Mouse (Mus musculus) CH12.LX (cell line): ENCODE measurements around the gene Irgc1.
"Not testable (repeated sequence)": the region's sequence is repeated elsewhere in the genome, so short reads cannot be mapped to it uniquely, and the experiment has no call there.

Source experiments
- CHD2 ChIP-seq: IDR thresholded peaks from 2 replicates; pipeline ENCODE4 v1.6.1; 2011; ENCODE audit warnings: low read length, improper control_type of control experiment
- KAT2A ChIP-seq: IDR thresholded peaks from 2 replicates; pipeline ENCODE4 v1.6.1; 2012; ENCODE audit warnings: low read length, improper control_type of control experiment, inconsistent platforms; ENCODE audit not compliant: insufficient replicate concordance
- MAFK ChIP-seq: IDR thresholded peaks from 2 replicates; pipeline ENCODE4 v1.6.1; 2011; ENCODE audit warnings: low read length, improper control_type of control experiment; ENCODE audit not compliant: insufficient replicate concordance
- NELFE ChIP-seq: IDR thresholded peaks from 2 replicates; pipeline ENCODE4 v1.6.1; 2011; ENCODE audit warnings: low read depth, low read length, improper control_type of control experiment
- POLR2A ChIP-seq: IDR thresholded peaks from 2 replicates; pipeline ENCODE4 v1.6.1; 2011; ENCODE audit warnings: low read depth, mild to moderate bottlenecking, improper control_type of control experiment, low read length
- RCOR1 ChIP-seq: conservative IDR thresholded peaks from 2 replicates; pipeline ENCODE4 v1.6.1; 2012; ENCODE audit warnings: low read depth, mild to moderate bottlenecking, inconsistent platforms, low read length, improper control_type of control experiment
- TBP ChIP-seq: conservative IDR thresholded peaks from 2 replicates; pipeline ENCODE4 v1.6.1; 2011; ENCODE audit warnings: low read depth, low read length, improper control_type of control experiment
- TCF12 ChIP-seq: IDR thresholded peaks from 2 replicates; pipeline ENCODE4 v1.6.1; 2014; ENCODE audit warnings: low read depth, mild to moderate bottlenecking, inconsistent platforms, low read length, improper control_type of control experiment

DNA sequence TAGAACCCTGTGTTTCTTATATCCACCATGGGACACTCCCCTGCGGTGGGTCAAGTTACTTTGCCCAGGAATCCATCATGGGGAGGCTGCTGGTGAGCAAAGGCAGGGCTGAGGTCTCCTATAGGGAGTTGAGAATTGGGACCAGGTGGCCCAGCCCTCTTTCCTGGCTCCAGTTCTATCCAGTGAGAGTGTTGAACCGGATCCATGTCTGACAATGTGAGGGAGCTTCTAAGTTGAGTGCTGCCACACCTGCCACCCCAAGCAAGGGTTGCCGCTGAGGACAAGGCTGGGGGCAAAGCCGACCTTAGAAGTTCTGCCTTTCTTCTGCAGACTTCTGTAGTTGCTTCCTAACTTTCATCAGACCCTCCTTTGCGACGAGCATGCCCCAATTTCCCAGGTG lies 31.2 kb upstream of the Irgc1 start:
- TF ChIP-seq TCF12, MAFK, POLR2A, RCOR1, NELFE, KAT2A, TBP, CHD2: not testable (repeated sequence)
